Mouse (Mus musculus): ENCODE results near the gene Phyh. TPM values are rescaled to one million over a fixed set of nuclear protein-coding genes. Genes with fewer than 3 reads are reported as not detected.

The Phyh gene
- total RNA-seq, 4 experiments from 2014 or later = 98.6 to 130 (median 108) TPM

Other genes with a start within 250 kb of the Phyh start
- 1 to 10 TPM; 2.9 to 3.9 (median 3.4) TPM for gene Bend7, start 201.2 kb upstream of the Phyh start, total RNA-seq (2022)
- 10 to 100 TPM; 19.3 to 26.1 (median 24.4) TPM for gene Sephs1, start 37.5 kb upstream of the Phyh start, total RNA-seq (2022)
- gene Ucma, start 57.1 kb downstream of the Phyh start, total RNA-seq (2022) = 1 to 10 TPM in 3 of 4 experiments, under 1 TPM in 1; 0.91 to 2.8 (median 1.6) TPM
- 1 to 10 TPM in 2 of 4 experiments, under 1 TPM in 2; 0.66 to 1.9 (median 1.1) TPM for gene Mcm10, start 93.8 kb downstream of the Phyh start, total RNA-seq (2022)
- gene Optn, start 145.0 kb downstream of the Phyh start, total RNA-seq (2022) = 10 to 100 TPM; 19.8 to 23.1 (median 21.7) TPM
- gene Ccdc3, start 218.8 kb downstream of the Phyh start, total RNA-seq (2022) = 10 to 100 TPM; 12.0 to 14.0 (median 13.2) TPM

All from left cerebral cortex, adult 8-10 months (tissue).